Mouse (Mus musculus): ENCODE results near the gene Rbm48. TPM values are rescaled to one million over a fixed set of nuclear protein-coding genes. Genes with fewer than 3 reads are reported as not detected.

Gene Rbm48
- polyA plus RNA-seq, 1 experiment = 8.9 TPM

- DNase-seq = no peak
- Histone ChIP-seq H3K27ac (ENCODE audit: control insufficient read depth, insufficient read depth, low read length) (no peak overlapping the region), H3K27me3 (ENCODE audit: control insufficient read depth, insufficient read depth, low read length) (no peaks in the 10 kb centered on the region), H3K4me3 (ENCODE audit: control insufficient read depth, insufficient read depth, low read length) (no peak overlapping the region), H3K4me1 (replicated peaks; ENCODE audit: control insufficient read depth, insufficient read depth, low read length) (peaks cover 4% of the 10 kb centered on the region), H3K36me3 (ENCODE audit: control insufficient read depth, insufficient read depth, low read length) (peaks cover 5% of the 10 kb centered on the region; the same call in 1 of the 2 replicates)
- TF ChIP-seq POLR2A (IDR thresholded peaks at IDR 0.05; ENCODE audit: control insufficient read depth, extremely low read depth, insufficient read depth, low read length, poor library complexity) (no peak), CTCF (IDR thresholded peaks at IDR 0.05; ENCODE audit: borderline replicate concordance, control insufficient read depth, extremely low read depth, insufficient read depth, low read length, poor library complexity) (no peak)
- WGBS = 86% methylated on average over 1 of the region's 1 CpGs
Measured at GRCm38 (mm10) chr5:3600298-3600697, 3.9 kb upstream of the Rbm48 start.

- H3K27ac ChIP-seq (ENCODE audit: control insufficient read depth, insufficient read depth, low read length) = no peak overlapping the region
- H3K36me3 ChIP-seq (ENCODE audit: control insufficient read depth, insufficient read depth, low read length) = no peaks in the 10 kb centered on the region
- H3K27me3 ChIP-seq (ENCODE audit: control insufficient read depth, insufficient read depth, low read length) = no peaks in the 10 kb centered on the region
- TF ChIP-seq POLR2A (IDR thresholded peaks at IDR 0.05; ENCODE audit: control insufficient read depth, extremely low read depth, insufficient read depth, low read length, poor library complexity) (no peak), CTCF (IDR thresholded peaks at IDR 0.05; ENCODE audit: borderline replicate concordance, control insufficient read depth, extremely low read depth, insufficient read depth, low read length, poor library complexity) (no peak)
- peaks cover 4% of the 10 kb centered on the region for H3K4me1 ChIP-seq (replicated peaks; ENCODE audit: control insufficient read depth, insufficient read depth, low read length)
- 94% methylated on average over 5 of the region's 5 CpGs for WGBS
- H3K4me3 ChIP-seq (ENCODE audit: control insufficient read depth, insufficient read depth, low read length) = no peak overlapping the region
- no peak for DNase-seq
Measured at GRCm38 (mm10) chr5:3598766-3599165, 2.4 kb upstream of the Rbm48 start.

GRCm38 (mm10) chr5:3597171-3597570, 786 bp upstream of the Rbm48 start:
- Histone ChIP-seq H3K4me3 (ENCODE audit: control insufficient read depth, insufficient read depth, low read length) (no peak overlapping the region), H3K4me1 (replicated peaks; ENCODE audit: control insufficient read depth, insufficient read depth, low read length) (peaks cover 4% of the 10 kb centered on the region)
- DNase-seq = no peak

GRCm38 (mm10) chr5:3595693-3596398, 539 bp downstream of the Rbm48 start, which contains the start of gene Pex1:
TSS of gene Pex1 (plus strand) at chr5:3596066.
- Histone ChIP-seq H3K4me3 (ENCODE audit: control insufficient read depth, insufficient read depth, low read length) (peak within 1 kb of the TSS; percentile 80), H3K27ac (ENCODE audit: control insufficient read depth, insufficient read depth, low read length) (peak within 1 kb of the TSS; percentile 19; the same call in 1 of the 2 replicates), H3K4me1 (replicated peaks; ENCODE audit: control insufficient read depth, insufficient read depth, low read length) (peaks cover 4% of the 10 kb centered on the region), H3K36me3 (ENCODE audit: control insufficient read depth, insufficient read depth, low read length) (peaks cover 6% of the 10 kb centered on the region), H3K27me3 (ENCODE audit: control insufficient read depth, insufficient read depth, low read length) (no peaks in the 10 kb centered on the region)
- peak; percentile 47; the same call in 1 of the 2 replicates for TF ChIP-seq CTCF (IDR thresholded peaks at IDR 0.05; ENCODE audit: borderline replicate concordance, control insufficient read depth, extremely low read depth, insufficient read depth, low read length, poor library complexity)
- TF ChIP-seq POLR2A (IDR thresholded peaks at IDR 0.05; ENCODE audit: control insufficient read depth, extremely low read depth, insufficient read depth, low read length, poor library complexity) = 0 out of 2 replicates have a peak, but pooled peaks have one; percentile 50
- WGBS = under 1% methylated on average over 50 of the region's 50 CpGs
- DNase-seq = peak; percentile 96

More at GRCm38 (mm10) chr5:3597171-3597570, 786 bp upstream of the Rbm48 start:
- Histone ChIP-seq H3K27me3 (ENCODE audit: control insufficient read depth, insufficient read depth, low read length) (no peaks in the 10 kb centered on the region), H3K27ac (ENCODE audit: control insufficient read depth, insufficient read depth, low read length) (no peak overlapping the region), H3K36me3 (ENCODE audit: control insufficient read depth, insufficient read depth, low read length) (no peaks in the 10 kb centered on the region)
- TF ChIP-seq POLR2A (IDR thresholded peaks at IDR 0.05; ENCODE audit: control insufficient read depth, extremely low read depth, insufficient read depth, low read length, poor library complexity) (no peak), CTCF (IDR thresholded peaks at IDR 0.05; ENCODE audit: borderline replicate concordance, control insufficient read depth, extremely low read depth, insufficient read depth, low read length, poor library complexity) (no peak)

- Histone ChIP-seq H3K27me3 (ENCODE audit: control insufficient read depth, insufficient read depth, low read length) (no peaks in the 10 kb centered on the region), H3K27ac (ENCODE audit: control insufficient read depth, insufficient read depth, low read length) (no peak overlapping the region), H3K4me1 (replicated peaks; ENCODE audit: control insufficient read depth, insufficient read depth, low read length) (no peaks in the 10 kb centered on the region), H3K4me3 (ENCODE audit: control insufficient read depth, insufficient read depth, low read length) (no peak overlapping the region), H3K36me3 (ENCODE audit: control insufficient read depth, insufficient read depth, low read length) (peaks cover 76% of the 10 kb centered on the region)
- 98% methylated on average over 7 of the region's 7 CpGs for WGBS
- TF ChIP-seq POLR2A (IDR thresholded peaks at IDR 0.05; ENCODE audit: control insufficient read depth, extremely low read depth, insufficient read depth, low read length, poor library complexity) (no peak), CTCF (IDR thresholded peaks at IDR 0.05; ENCODE audit: borderline replicate concordance, control insufficient read depth, extremely low read depth, insufficient read depth, low read length, poor library complexity) (no peak)
- no peak for DNase-seq
Measured at GRCm38 (mm10) chr5:3579066-3579465, 17.3 kb downstream of the Rbm48 start.

- WGBS = 96% methylated on average over 2 of the region's 2 CpGs
- no peak overlapping the region for H3K27ac ChIP-seq (ENCODE audit: control insufficient read depth, insufficient read depth, low read length)
- H3K36me3 ChIP-seq (ENCODE audit: control insufficient read depth, insufficient read depth, low read length) = peaks cover 75% of the 10 kb centered on the region
- no peak overlapping the region for H3K4me3 ChIP-seq (ENCODE audit: control insufficient read depth, insufficient read depth, low read length)
- DNase-seq = no peak
- no peaks in the 10 kb centered on the region for H3K4me1 ChIP-seq (replicated peaks; ENCODE audit: control insufficient read depth, insufficient read depth, low read length)
- H3K27me3 ChIP-seq (ENCODE audit: control insufficient read depth, insufficient read depth, low read length) = no peaks in the 10 kb centered on the region
- TF ChIP-seq POLR2A (IDR thresholded peaks at IDR 0.05; ENCODE audit: control insufficient read depth, extremely low read depth, insufficient read depth, low read length, poor library complexity) = no peak
Measured at GRCm38 (mm10) chr5:3577939-3578338, 18.4 kb downstream of the Rbm48 start.
